Mouse (Mus musculus) heart, embryonic 13.5 days (tissue): Measurements from ENCODE around the gene Rbm12b1. TPM values are rescaled to one million over a fixed set of nuclear protein-coding genes. Genes with fewer than 3 reads are reported as not detected.
"Not testable (repeated sequence)": the region's sequence is repeated elsewhere in the genome, so short reads cannot be mapped to it uniquely, and the experiment has no call there.

ENCODE experiments used
- ATAC-seq: fragments of 200-750 bp; cut with Nextera tagmentation; 2 replicates; pipeline ENCODE4 v1.8.0; 2017; ENCODE audit warnings: moderate TSS enrichment; ENCODE audit not compliant: insufficient number of reproducible peaks, low FRiP score, low TSS enrichment; ENCODE audit errors: extremely low read depth
- H3K27ac ChIP-seq: fragments of 300-500 bp; sonication (generic); replicated peaks from 2 replicates; pipeline ENCODE4 v1.5.1; 2015; ENCODE audit warnings: moderate library complexity, mild to moderate bottlenecking, inconsistent platforms
- H3K27me3 ChIP-seq: fragments of 300-500 bp; sonication (generic); replicated peaks from 2 replicates; pipeline ENCODE4 v1.6.1; 2015; ENCODE audit warnings: mild to moderate bottlenecking, inconsistent platforms
- H3K36me3 ChIP-seq: fragments of 300-500 bp; sonication (generic); 2 replicates; pipeline ENCODE4 v1.6.1; 2015; ENCODE audit warnings: mild to moderate bottlenecking, inconsistent platforms
- H3K4me1 ChIP-seq: fragments of 300-500 bp; sonication (generic); 2 replicates; pipeline ENCODE4 v1.6.1; 2015; ENCODE audit warnings: inconsistent platforms
- H3K4me2 ChIP-seq: fragments of 300-500 bp; sonication (generic); 2 replicates; pipeline ENCODE4 v1.6.1; 2015; ENCODE audit warnings: inconsistent platforms, mild to moderate bottlenecking, moderate library complexity
- H3K4me3 ChIP-seq: fragments of 300-500 bp; sonication (generic); 2 replicates; pipeline ENCODE4 v1.5.1; 2015; ENCODE audit warnings: moderate library complexity, mild to moderate bottlenecking, inconsistent platforms
- H3K9ac ChIP-seq: fragments of 300-500 bp; sonication (generic); 2 replicates; pipeline ENCODE4 v1.6.1; 2015; ENCODE audit warnings: inconsistent platforms, mild to moderate bottlenecking, moderate library complexity
- H3K9me3 ChIP-seq: fragments of 300-500 bp; sonication (generic); 2 replicates; pipeline ENCODE4 v1.6.1; 2016; ENCODE audit warnings: inconsistent platforms
- WGBS: fragments of 180-500 bp; shearing (Covaris S2); methylation state at CpG from one replicate; pipeline ENCODE4 v1.1.7; 2015; ENCODE audit warnings: mixed read lengths; 5-methylcytosine and 5-hydroxymethylcytosine counted together
- polyA plus RNA-seq: library from polyadenylated mRNA; unstranded; fragments of >200 nt; fragmentation: Nextera tagmentation; extraction: Ambion mirVana; gene quantifications from 2 replicates; pipeline ENCODE4 v1.2.1, GENCODE M21; 2015

The Rbm12b1 gene
- polyA plus RNA-seq, result 4.3 and 4.6 TPM in 2 replicates

DNA sequence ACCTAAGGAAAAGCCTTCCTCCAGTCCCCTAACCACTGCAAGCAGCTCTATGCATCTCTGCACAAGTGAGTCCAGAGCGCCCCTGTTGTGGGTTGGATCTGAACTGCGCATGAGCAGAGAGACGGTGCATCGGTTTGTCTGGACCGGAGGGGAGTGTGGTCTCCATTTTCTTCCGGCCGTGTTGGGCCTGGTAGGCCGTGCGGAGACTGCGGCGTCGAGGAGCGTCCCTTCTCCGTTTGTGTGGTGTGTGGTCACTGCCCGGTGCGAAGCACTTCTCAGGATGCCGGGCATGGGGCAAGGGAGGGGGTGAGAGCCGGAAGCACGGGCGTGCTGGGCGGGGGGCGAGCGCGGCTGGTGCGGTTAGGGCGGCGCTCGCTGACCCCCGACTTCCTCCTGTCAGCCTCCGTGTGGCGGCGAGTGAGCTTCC lies at the start of gene Rbm12b1:
Gene Rbm12b1, plus strand, starts transcription at position 124 of the 427 bp plus-strand sequence.
- Histone ChIP-seq H3K4me2 (peak within 1 kb of the TSS; percentile 64), H3K4me3 (peak within 1 kb of the TSS; percentile 57), H3K27ac (peak within 1 kb of the TSS; percentile 67), H3K9ac (peak within 1 kb of the TSS; percentile 78)
- H3K27me3 ChIP-seq, H3K36me3 ChIP-seq, H3K9me3 ChIP-seq, H3K4me1 ChIP-seq: not testable (repeated sequence)
- ATAC-seq, result peak; percentile 81
- 3% methylated on average over 19 of the region's 32 CpGs for WGBS

DNA sequence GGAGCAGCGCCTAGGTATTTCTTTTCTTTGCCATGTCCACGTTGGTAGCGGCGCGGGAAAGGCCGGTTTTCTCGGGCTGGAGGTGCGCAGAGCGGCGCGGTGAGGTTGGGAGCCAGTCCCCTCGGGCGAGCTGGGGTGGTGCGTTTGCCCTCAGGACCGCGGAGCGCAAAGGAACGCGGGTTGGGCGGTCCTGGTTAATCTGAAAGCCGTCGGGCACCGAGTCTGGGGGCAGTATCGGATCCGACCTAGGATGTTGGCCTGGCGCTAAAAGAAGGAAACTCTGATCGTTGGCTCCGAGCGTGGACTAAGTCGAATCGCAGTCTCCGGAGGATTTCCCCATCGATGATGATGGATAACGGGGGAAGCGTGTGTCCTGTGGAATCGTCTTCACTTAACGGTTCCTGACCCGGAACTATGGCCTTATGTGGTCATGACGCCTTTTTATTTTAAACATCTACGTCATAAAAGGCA lies 563 bp downstream of the Rbm12b1 start:
- peak overlapping the region; percentile 57 for H3K4me3 ChIP-seq
- WGBS, result 2% methylated on average over 26 of the region's 40 CpGs
- ATAC-seq, result peak; percentile 76
- H3K27me3 ChIP-seq, H3K9me3 ChIP-seq, H3K4me1 ChIP-seq, H3K36me3 ChIP-seq, H3K27ac ChIP-seq: not testable (repeated sequence)
- H3K4me2 ChIP-seq, result peak overlapping the region; percentile 64
- peak overlapping the region; percentile 78 for H3K9ac ChIP-seq

DNA sequence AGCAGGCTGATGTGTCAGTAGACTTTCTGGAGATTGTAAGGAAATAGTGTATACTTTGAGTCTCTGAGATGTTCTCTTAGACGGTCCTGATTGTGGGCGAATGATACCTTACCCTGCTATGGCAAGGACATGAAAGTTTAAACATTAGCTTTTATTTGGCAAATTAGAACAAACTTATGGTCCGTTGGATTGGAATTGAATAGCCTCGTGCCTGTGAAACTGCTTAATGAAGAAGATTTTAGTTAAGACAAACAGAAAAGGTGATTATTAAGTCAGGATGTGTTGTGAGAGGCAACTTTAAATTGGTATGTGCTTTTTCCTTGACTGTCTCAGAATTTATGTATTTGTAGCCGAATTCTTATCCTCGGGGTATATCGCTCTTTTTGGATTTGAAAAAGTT lies 1.5 kb downstream of the Rbm12b1 start:
- H3K27me3 ChIP-seq, H3K4me3 ChIP-seq, H3K9me3 ChIP-seq, H3K27ac ChIP-seq, ATAC-seq, H3K9ac ChIP-seq, H3K4me1 ChIP-seq: not testable (repeated sequence)
- Histone ChIP-seq H3K4me2 (peak overlapping the region; percentile 64; the same call in 1 of the 2 replicates), H3K36me3 (peaks cover 12% of the 10 kb centered on the region)
- WGBS, result 84% methylated on average over 7 of the region's 7 CpGs

DNA sequence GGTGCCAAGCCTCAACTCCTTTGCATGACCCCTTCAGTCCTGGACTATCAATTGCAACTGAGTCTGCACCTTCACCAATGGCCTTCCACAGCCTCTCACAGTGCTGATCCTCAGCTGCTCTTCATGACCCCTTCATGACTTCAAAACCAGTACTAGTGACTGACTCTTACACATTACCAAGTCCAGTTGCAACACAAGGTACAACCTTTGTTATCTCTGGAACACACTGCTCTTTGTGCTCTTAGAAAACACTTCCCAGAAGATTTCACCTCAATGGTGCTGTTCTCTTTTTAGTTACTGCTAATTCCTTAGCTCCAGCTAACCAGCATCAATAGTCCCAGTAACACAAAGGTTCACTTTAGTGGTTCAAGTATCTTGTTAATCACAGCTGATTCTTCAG lies 7.6 kb downstream of the Rbm12b1 start:
- ATAC-seq, result no peak

DNA sequence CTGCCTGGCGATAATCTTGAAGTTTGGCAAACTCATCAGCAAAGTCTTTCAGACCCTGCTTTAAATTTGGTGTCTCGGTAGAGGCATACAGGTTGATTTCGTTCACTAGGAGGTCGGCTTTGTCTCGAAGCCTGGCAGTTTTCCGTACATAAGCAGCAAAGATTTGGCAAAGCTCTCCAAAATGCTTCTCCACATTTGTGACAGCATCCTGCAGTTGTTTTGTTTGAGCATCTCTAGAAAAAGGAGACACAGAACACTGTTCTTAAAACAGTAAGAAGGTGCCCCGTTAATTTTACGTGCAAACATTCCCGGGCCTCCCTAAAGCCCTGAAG lies 30.9 kb downstream of the Rbm12b1 start:
- Histone ChIP-seq H3K27ac (peak overlapping the region; percentile 84), H3K9me3 (no peaks in the 10 kb centered on the region), H3K4me2 (peak overlapping the region; percentile 74), H3K9ac (peak overlapping the region; percentile 93), H3K4me1 (peaks cover 8% of the 10 kb centered on the region), H3K36me3 (peaks cover 31% of the 10 kb centered on the region), H3K4me3 (peak overlapping the region; percentile 81), H3K27me3 (no peaks in the 10 kb centered on the region)
- no peak for ATAC-seq
- 16% methylated on average over 9 of the region's 9 CpGs for WGBS

More for the DNA sequence above, 7.6 kb downstream of the Rbm12b1 start:
- Histone ChIP-seq H3K9ac (no peak overlapping the region), H3K27me3 (no peaks in the 10 kb centered on the region), H3K4me3 (no peak overlapping the region), H3K36me3 (peaks cover 42% of the 10 kb centered on the region), H3K4me1 (no peaks in the 10 kb centered on the region), H3K4me2 (no peak overlapping the region), H3K9me3 (peaks cover 4% of the 10 kb centered on the region; the same call in 1 of the 2 replicates), H3K27ac (no peak overlapping the region)

DNA sequence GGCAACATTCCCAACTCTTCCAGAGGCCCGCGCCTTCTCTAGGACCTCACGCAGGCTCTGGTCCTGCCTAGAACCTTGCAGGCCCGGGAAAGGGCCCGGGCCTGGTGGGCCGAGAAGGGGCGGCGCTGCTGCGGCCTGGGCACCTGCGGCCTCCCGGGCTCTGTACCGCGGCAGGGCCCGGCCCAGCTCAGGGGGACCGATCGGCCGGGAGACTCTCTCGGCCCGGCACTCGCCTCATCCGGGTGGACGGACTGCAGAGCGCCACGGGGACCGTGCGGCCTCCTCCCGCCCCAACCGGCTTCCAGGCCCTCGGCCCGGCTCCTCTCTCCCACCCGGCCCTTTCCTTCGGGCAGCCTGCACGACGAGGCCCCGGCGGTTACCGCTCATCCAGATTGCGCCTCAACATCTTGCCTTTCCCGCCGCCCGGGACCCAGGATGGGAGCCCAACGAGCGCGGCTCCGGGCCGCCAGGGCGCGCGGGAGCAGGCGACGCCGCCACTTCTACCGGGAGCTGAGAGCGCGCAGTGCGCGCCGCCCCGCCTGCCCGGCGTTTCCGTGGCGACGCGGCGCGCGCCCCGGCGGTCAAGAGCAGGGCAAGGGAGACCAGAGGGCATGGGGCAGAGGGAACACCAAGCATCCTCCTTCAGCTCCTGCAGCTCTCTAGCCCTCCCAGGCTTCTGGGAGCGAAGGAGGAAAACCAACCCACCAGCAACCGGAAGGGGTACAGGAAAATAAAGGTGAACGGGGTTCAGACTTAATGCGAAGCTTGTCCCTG lies 31.4 kb downstream of the Rbm12b1 start, which contains the start of gene Fam92a:
Gene Fam92a, minus strand, starts transcription at position 698 of the 774 bp plus-strand sequence.
- peak; percentile 77 for ATAC-seq
- Histone ChIP-seq H3K4me1 (peaks cover 8% of the 10 kb centered on the region), H3K9me3 (no peaks in the 10 kb centered on the region), H3K4me3 (peak within 1 kb of the TSS; percentile 81), H3K27ac (peak within 1 kb of the TSS; percentile 84), H3K9ac (peak within 1 kb of the TSS; percentile 93), H3K27me3 (no peaks in the 10 kb centered on the region), H3K4me2 (peak within 1 kb of the TSS; percentile 74), H3K36me3 (peaks cover 25% of the 10 kb centered on the region)
- WGBS, result under 1% methylated on average over 63 of the region's 74 CpGs

DNA sequence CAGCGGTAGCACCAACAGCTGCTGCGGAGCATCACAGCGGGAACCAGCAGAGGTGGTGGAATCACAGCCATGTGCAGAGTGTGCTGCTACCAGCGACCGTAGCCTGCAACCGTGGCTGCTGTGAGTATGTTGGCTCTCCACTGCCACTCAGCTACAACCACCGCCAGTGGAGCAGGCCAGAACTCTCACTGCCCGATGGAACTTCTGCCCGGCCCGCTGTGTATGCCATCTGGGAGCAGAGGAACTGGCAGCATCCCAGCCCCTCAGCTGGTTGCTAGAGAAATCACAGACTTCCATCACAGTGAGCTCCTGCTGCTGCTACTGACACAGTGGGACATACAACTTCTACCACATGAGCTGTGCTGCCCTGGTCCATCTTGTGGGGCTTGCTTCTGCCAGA lies 38.9 kb downstream of the Rbm12b1 start:
- H3K9me3 ChIP-seq, result no peaks in the 10 kb centered on the region
- H3K9ac ChIP-seq, result no peak overlapping the region
- H3K36me3 ChIP-seq, result no peaks in the 10 kb centered on the region
- H3K27ac ChIP-seq, result no peak overlapping the region
- no peaks in the 10 kb centered on the region for H3K27me3 ChIP-seq
- H3K4me3 ChIP-seq, result no peak overlapping the region
- 78% methylated on average over 10 of the region's 10 CpGs for WGBS
- no peaks in the 10 kb centered on the region for H3K4me1 ChIP-seq
- no peak overlapping the region for H3K4me2 ChIP-seq
- ATAC-seq, result no peak

Other genes with a start within 250 kb of the Rbm12b1 start
- 0.09 and 0.48 TPM in 2 replicates for gene Gm10604, start 159.0 kb upstream of the Rbm12b1 start, polyA plus RNA-seq
- 4.7 and 6.5 TPM in 2 replicates for gene Rbm12b2, start 50.8 kb upstream of the Rbm12b1 start, polyA plus RNA-seq
- gene Fam92a, start 31.8 kb downstream of the Rbm12b1 start, polyA plus RNA-seq, result 59.5 and 64.4 TPM in 2 replicates